ENCODE assay signal across 11 mouse cellular contexts in the genomic region with DNA sequence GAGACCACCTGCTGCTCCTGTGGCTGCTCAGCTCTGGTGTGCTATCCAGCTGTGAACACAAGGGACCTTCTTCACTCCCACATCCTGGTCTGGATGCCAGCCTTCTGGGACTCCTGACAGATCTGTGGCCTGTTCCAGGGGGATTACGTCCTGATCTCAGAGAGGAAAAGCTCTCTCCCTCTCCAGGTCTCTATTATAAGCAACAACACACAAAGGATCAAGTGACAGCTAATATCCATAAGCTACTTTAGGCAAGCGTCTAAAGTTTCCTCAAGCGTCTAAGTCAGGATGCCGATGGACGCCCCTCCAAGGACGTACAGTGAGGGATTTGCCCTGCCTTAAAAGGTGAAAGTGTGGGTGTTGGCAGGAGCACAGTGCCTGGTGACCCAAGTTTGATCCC. TPM values are rescaled to one million over a fixed set of nuclear protein-coding genes. Genes with fewer than 3 reads are reported as not detected.
DNase-seq lines count a peak whose midpoint lies in the region; ATAC-seq and TF ChIP-seq lines count a peak whose summit lies in the region.
"Had no signal": no experiment of that assay in that cellular context is flagged by ENCODE, and none has a peak within 500 bp of the region (broad histone marks: within the 10 kb centered on the region; RNA-seq: fewer than 3 reads in every experiment).

No protein-coding gene starts in this region.

- DNase-seq in hindbrain, embryonic 14.5 days (ENCODE audit: low spot score): no peak
- no peak for DNase-seq in hindbrain, postnatal 0 days (ENCODE audit: low spot score)
- no peak for DNase-seq in midbrain, embryonic 10.5 days (ENCODE audit: low spot score)
- no peak for DNase-seq in cerebellum, adult 8-10 months
- DNase-seq: cerebellum, postnatal 36 days; lung, postnatal 36 days had no signal

- 68% methylated on average over 6 of the region's 6 CpGs for WGBS in hindbrain, embryonic 14.5 days
- 56% methylated on average over 6 of the region's 6 CpGs for WGBS in hindbrain, postnatal 0 days
- WGBS in midbrain, embryonic 10.5 days: 54% methylated on average over 6 of the region's 6 CpGs
- WGBS in midbrain, embryonic 16.5 days: 36% methylated on average over 6 of the region's 6 CpGs
- 23% methylated on average over 6 of the region's 6 CpGs for WGBS in stomach, embryonic 14.5 days

- H3K27me3 ChIP-seq in hindbrain, embryonic 14.5 days (ENCODE audit: control insufficient read depth, insufficient read depth, low read length): no peaks in the 10 kb centered on the region
- H3K27me3 ChIP-seq in hindbrain, postnatal 0 days (ENCODE audit: insufficient read depth, low read length): no peaks in the 10 kb centered on the region
- H3K27me3 ChIP-seq in midbrain, embryonic 10.5 days (ENCODE audit: low read depth, poor library complexity, severe bottlenecking): no peaks in the 10 kb centered on the region
- H3K27me3 ChIP-seq in midbrain, embryonic 16.5 days (ENCODE audit: control insufficient read depth, insufficient read depth, low read depth, low read length): no peaks in the 10 kb centered on the region
- no peaks in the 10 kb centered on the region for H3K27me3 ChIP-seq in stomach, embryonic 14.5 days (ENCODE audit: control insufficient read depth, insufficient read depth, low read length)

- no peak overlapping the region for H3K4me2 ChIP-seq in hindbrain, embryonic 14.5 days (replicated peaks)
- no peak overlapping the region for H3K4me2 ChIP-seq in hindbrain, postnatal 0 days (ENCODE audit: low read depth, low read length)
- H3K4me2 ChIP-seq in midbrain, embryonic 16.5 days (ENCODE audit: low read length): no peak overlapping the region
- H3K4me2 ChIP-seq in stomach, embryonic 14.5 days (replicated peaks; ENCODE audit: low read depth, low read length): no peak overlapping the region

- no peak for ATAC-seq in hindbrain, embryonic 14.5 days (ENCODE audit: low FRiP score)
- ATAC-seq in hindbrain, postnatal 0 days: no peak
- no peak for ATAC-seq in midbrain, embryonic 16.5 days
- no peak for ATAC-seq in stomach, embryonic 14.5 days (ENCODE audit: insufficient number of reproducible peaks, insufficient read depth, low FRiP score, low read depth)
- ATAC-seq in megakaryocyte-erythroid progenitor cell, adult 5-6 weeks (replicated peaks; ENCODE audit: low FRiP score, low TSS enrichment, poor library complexity, severe bottlenecking): no peak
- ATAC-seq: forebrain, embryonic 14.5 days had no signal

- TF ChIP-seq POLR2A in embryonic fibroblast, embryonic 13.5 days (IDR thresholded peaks at IDR 0.05; ENCODE audit: low read depth, low read length): no peak

- H3K36me3 ChIP-seq in hindbrain, embryonic 14.5 days (replicated peaks; ENCODE audit: control insufficient read depth, insufficient read depth): peaks cover 11% of the 10 kb centered on the region
- H3K36me3 ChIP-seq in hindbrain, postnatal 0 days (ENCODE audit: insufficient read depth, low read length): no peaks in the 10 kb centered on the region
- no peaks in the 10 kb centered on the region for H3K36me3 ChIP-seq in midbrain, embryonic 10.5 days
- H3K36me3 ChIP-seq in midbrain, embryonic 16.5 days (ENCODE audit: control insufficient read depth, insufficient read depth, low read length): peaks cover 2% of the 10 kb centered on the region; the same call in 1 of the 2 replicates
- no peaks in the 10 kb centered on the region for H3K36me3 ChIP-seq in stomach, embryonic 14.5 days (ENCODE audit: control insufficient read depth, insufficient read depth, low read length)

- no peak overlapping the region for H3K9ac ChIP-seq in hindbrain, embryonic 14.5 days
- H3K9ac ChIP-seq in hindbrain, postnatal 0 days (replicated peaks; ENCODE audit: low read length): no peak overlapping the region
- no peak overlapping the region for H3K9ac ChIP-seq in midbrain, embryonic 16.5 days (ENCODE audit: low read depth, low read length)
- no peak overlapping the region for H3K9ac ChIP-seq in stomach, embryonic 14.5 days (replicated peaks; ENCODE audit: low read depth, low read length)

- H3K4me3 ChIP-seq in hindbrain, embryonic 14.5 days (replicated peaks; ENCODE audit: low read length): no peak overlapping the region
- H3K4me3 ChIP-seq in hindbrain, postnatal 0 days (ENCODE audit: low read length): no peak overlapping the region
- no peak overlapping the region for H3K4me3 ChIP-seq in midbrain, embryonic 10.5 days
- H3K4me3 ChIP-seq in midbrain, embryonic 16.5 days (ENCODE audit: low read depth, low read length): no peak overlapping the region
- H3K4me3 ChIP-seq in embryonic fibroblast, embryonic 13.5 days (ENCODE audit: insufficient read depth, low read length): no peak overlapping the region
- H3K4me3 ChIP-seq in stomach, embryonic 14.5 days (ENCODE audit: low read depth, low read length): no peak overlapping the region

- no peak for TF ChIP-seq CTCF in hindbrain, postnatal 0 days (IDR thresholded peaks at IDR 0.05; ENCODE audit: low read depth)
- no peak for TF ChIP-seq CTCF in embryonic fibroblast, embryonic 13.5 days (IDR thresholded peaks at IDR 0.05; ENCODE audit: borderline replicate concordance, insufficient read depth, low read length)

- 0 out of 2 replicates have a peak, but pooled peaks cover 8% of the 10 kb centered on the region for H3K4me1 ChIP-seq in hindbrain, embryonic 14.5 days (replicated peaks; ENCODE audit: control insufficient read depth, insufficient read depth, low read length)
- peaks cover 5% of the 10 kb centered on the region; the same call in 1 of the 2 replicates for H3K4me1 ChIP-seq in hindbrain, postnatal 0 days (ENCODE audit: insufficient read depth, low read length)
- peaks cover 41% of the 10 kb centered on the region for H3K4me1 ChIP-seq in midbrain, embryonic 10.5 days
- H3K4me1 ChIP-seq in midbrain, embryonic 16.5 days (ENCODE audit: control insufficient read depth, insufficient read depth, low read length): peaks cover 9% of the 10 kb centered on the region; the same call in 1 of the 2 replicates
- H3K4me1 ChIP-seq in embryonic fibroblast, embryonic 13.5 days (ENCODE audit: control insufficient read depth, insufficient read depth, low read length): peaks cover 26% of the 10 kb centered on the region
- H3K4me1 ChIP-seq in stomach, embryonic 14.5 days (ENCODE audit: control insufficient read depth, insufficient read depth, low read length): peaks cover 32% of the 10 kb centered on the region

- H3K9me3 ChIP-seq in hindbrain, embryonic 14.5 days (ENCODE audit: control insufficient read depth, low read length): no peaks in the 10 kb centered on the region
- H3K9me3 ChIP-seq in hindbrain, postnatal 0 days (ENCODE audit: low read length): no peaks in the 10 kb centered on the region
- no peaks in the 10 kb centered on the region for H3K9me3 ChIP-seq in midbrain, embryonic 10.5 days (replicated peaks)
- H3K9me3 ChIP-seq in midbrain, embryonic 16.5 days (replicated peaks; ENCODE audit: control insufficient read depth, low read length, poor library complexity, severe bottlenecking): no peaks in the 10 kb centered on the region
- H3K9me3 ChIP-seq in stomach, embryonic 14.5 days (ENCODE audit: control insufficient read depth, low read depth, low read length): no peaks in the 10 kb centered on the region

- H3K27ac ChIP-seq in hindbrain, embryonic 14.5 days: peak overlapping the region; percentile 14; the same call in 1 of the 2 replicates
- no peak overlapping the region for H3K27ac ChIP-seq in hindbrain, postnatal 0 days
- H3K27ac ChIP-seq in midbrain, embryonic 10.5 days (replicated peaks): peak overlapping the region; percentile 52
- H3K27ac ChIP-seq in midbrain, embryonic 16.5 days (ENCODE audit: low read length): no peak overlapping the region
- H3K27ac ChIP-seq in embryonic fibroblast, embryonic 13.5 days (ENCODE audit: insufficient read depth, low read length): peak overlapping the region; percentile 90
- peak overlapping the region; percentile 67 for H3K27ac ChIP-seq in stomach, embryonic 14.5 days (ENCODE audit: low read length)

RNA-seq across cellular contexts. Expression of a gene that starts 32.6 kb away (rescaled TPM):
- polyA plus RNA-seq in hindbrain, embryonic 14.5 days (2014; fragmentation: Nextera tagmentation; extraction: Ambion mirVana): 69.0 and 76.0 TPM in 2 replicates
- 51.2 and 61.4 TPM in 2 replicates for total RNA-seq in hindbrain, postnatal 0 days (2014; rRNA removed)
- polyA plus RNA-seq in hindbrain, postnatal 0 days (2015; fragmentation: Nextera tagmentation; extraction: Ambion mirVana): 60.8 and 62.5 TPM in 2 replicates
- 118 and 120 TPM in 2 replicates for polyA plus RNA-seq in midbrain, embryonic 10.5 days (2016; fragmentation: Nextera tagmentation; extraction: Ambion mirVana)
- polyA plus RNA-seq in midbrain, embryonic 16.5 days (2015; fragmentation: Nextera tagmentation; extraction: Ambion mirVana): 69.8 and 70.1 TPM in 2 replicates
- polyA plus RNA-seq in embryonic fibroblast, embryonic 13.5 days (2011; ENCODE audit: insufficient read length, low read depth, missing spikeins): 19.8 and 21.1 TPM in 2 replicates
- polyA plus RNA-seq in stomach, embryonic 14.5 days (2014; fragmentation: Nextera tagmentation; extraction: Ambion mirVana): 63.2 and 65.0 TPM in 2 replicates
- total RNA-seq in megakaryocyte-erythroid progenitor cell, adult 5-6 weeks (2014; fragmentation: Nextera tagmentation): 25.6 and 41.4 TPM in 2 replicates
- 16.8 and 17.0 TPM in 2 replicates for total RNA-seq in megakaryocyte-erythroid progenitor cell, adult 5-6 weeks (2017)

RNA-seq across cellular contexts. Expression of a gene that starts 59.8 kb away (rescaled TPM):
- polyA plus RNA-seq in hindbrain, embryonic 14.5 days (2014; fragmentation: Nextera tagmentation; extraction: Ambion mirVana): 15.1 and 15.6 TPM in 2 replicates
- 69.8 and 71.3 TPM in 2 replicates for total RNA-seq in hindbrain, postnatal 0 days (2014; rRNA removed)
- polyA plus RNA-seq in hindbrain, postnatal 0 days (2015; fragmentation: Nextera tagmentation; extraction: Ambion mirVana): 8.8 and 9.5 TPM in 2 replicates
- 8.9 and 10.1 TPM in 2 replicates for polyA plus RNA-seq in midbrain, embryonic 10.5 days (2016; fragmentation: Nextera tagmentation; extraction: Ambion mirVana)
- 9.6 and 10.1 TPM in 2 replicates for polyA plus RNA-seq in midbrain, embryonic 16.5 days (2015; fragmentation: Nextera tagmentation; extraction: Ambion mirVana)
- 88.4 and 106 TPM in 2 replicates for polyA plus RNA-seq in embryonic fibroblast, embryonic 13.5 days (2011; ENCODE audit: insufficient read length, low read depth, missing spikeins)
- polyA plus RNA-seq in stomach, embryonic 14.5 days (2014; fragmentation: Nextera tagmentation; extraction: Ambion mirVana): 29.6 and 32.0 TPM in 2 replicates
- 16.3 and 16.4 TPM in 2 replicates for total RNA-seq in megakaryocyte-erythroid progenitor cell, adult 5-6 weeks (2014; fragmentation: Nextera tagmentation)
- 6.7 and 7.7 TPM in 2 replicates for total RNA-seq in megakaryocyte-erythroid progenitor cell, adult 5-6 weeks (2017)

Comparison
In these comparisons a context has a peak if more than half of its experiments do, and no peak if none do; other contexts are left out.
1. H3K27ac ChIP-seq: peak in hindbrain, embryonic 14.5 days (single experiment), midbrain, embryonic 10.5 days (single experiment), embryonic fibroblast, embryonic 13.5 days (single experiment) and stomach, embryonic 14.5 days (single experiment); none in hindbrain, postnatal 0 days (single experiment) and midbrain, embryonic 16.5 days (single experiment).